Mouse (Mus musculus): ENCODE measurements around the gene Clasp2.
"Not testable (repeated sequence)": the region's sequence is repeated elsewhere in the genome, so short reads cannot be mapped to it uniquely, and the experiment has no call there.

Clasp2 gene

DNA sequence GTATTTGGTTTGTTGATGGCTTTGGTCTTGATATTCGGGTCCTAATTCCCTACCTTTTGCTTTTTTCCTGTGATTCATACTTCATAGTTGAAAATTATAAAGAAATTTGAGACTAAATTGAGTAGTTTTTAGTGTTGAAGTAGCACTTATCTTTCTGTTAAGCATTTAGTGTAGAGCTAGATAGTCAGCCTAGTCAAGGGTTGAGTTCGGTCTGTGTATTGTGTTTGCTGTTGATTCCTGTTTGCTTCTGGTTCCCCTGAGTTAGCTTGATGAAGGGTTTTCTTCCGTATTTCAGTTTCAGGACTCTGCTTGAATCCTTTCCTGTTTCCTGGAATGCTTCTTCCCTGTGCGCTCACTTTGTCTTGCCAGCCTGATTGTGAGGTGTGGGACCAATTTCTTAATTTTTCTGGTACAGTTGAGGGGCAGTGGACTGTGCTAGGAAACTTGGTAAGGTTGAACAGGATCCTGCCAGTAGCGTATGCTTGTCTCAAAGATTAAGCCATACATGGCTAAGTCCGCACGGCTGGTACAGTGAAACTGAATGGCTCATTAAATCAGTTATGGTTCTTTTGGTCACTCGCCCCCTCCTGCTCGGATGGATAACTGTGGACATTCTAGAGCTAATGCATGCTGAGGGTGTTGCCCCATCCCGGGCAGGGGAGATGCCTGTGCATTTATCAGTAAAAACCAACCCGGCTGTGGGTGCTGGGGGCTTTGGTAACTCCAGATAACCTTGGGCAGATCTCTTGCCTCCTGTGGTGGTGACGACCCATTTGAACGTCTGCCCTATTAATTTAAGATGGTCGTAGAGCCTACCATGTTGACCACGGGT is 14.8 kb downstream of the Clasp2 start:
- no peak for DNase-seq (ENCODE audit: low read depth, low spot score)

DNA sequence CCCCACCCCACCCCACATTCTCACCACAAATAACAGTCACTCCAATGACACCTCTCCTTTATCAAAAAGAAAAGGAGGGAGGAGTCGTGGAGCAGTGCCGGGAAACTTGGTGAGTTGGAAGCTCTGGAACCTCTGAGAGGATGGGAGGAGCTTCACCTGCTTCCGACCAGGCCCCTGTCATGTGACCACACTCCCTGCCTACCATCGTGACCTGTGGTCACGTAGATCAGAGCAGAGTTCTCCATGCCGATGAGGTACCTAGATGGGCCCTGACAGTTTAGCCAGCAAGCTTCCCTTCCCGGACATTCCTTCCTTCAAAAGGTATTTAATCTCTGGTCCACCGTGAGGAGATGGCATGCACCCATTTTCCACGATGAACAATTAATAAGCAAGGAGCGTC is 17.2 kb downstream of the Clasp2 start:
- peak; percentile 84 for DNase-seq (ENCODE audit: low read depth, low spot score)

DNA sequence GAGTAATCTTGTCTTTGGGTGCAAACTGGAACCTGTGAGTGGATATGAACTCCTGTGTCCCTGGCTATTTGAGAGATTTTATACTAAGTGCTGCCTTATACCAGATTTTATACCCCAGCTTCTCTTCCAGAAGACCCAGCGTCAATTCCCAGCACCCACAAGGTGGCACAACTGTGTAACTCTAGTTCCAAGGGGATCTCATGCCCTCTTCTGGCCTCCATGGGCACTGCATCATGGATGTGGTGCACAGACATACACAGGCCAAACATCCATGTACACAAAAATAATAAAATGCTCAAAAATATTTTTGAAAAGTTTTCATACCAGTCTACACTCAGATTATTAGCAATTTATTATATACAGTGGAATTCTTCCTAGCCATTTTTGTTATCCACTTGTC is 18.4 kb downstream of the Clasp2 start:
- peak; percentile 60 for DNase-seq (ENCODE audit: low read depth, low spot score)

DNA sequence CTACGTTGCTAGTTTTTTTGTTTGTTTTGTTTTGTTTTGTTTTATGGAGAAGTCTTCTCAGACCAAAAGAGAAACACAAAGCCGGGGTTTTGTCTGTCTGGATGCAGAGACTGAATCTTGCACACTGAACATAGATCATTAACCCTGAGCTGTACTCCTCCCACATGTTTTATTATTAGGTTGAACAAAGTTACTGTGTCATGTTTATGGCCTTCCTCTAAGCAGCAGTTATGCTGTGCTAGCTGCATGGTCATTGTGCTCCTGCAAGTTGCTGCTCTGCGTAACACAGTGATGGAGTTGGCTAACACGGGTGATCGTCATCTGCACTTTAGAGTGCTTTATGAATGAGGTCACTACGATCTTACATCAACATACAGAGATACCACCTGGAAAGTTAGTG is 21.1 kb downstream of the Clasp2 start:
- no peak for DNase-seq (ENCODE audit: low read depth, low spot score)

DNA sequence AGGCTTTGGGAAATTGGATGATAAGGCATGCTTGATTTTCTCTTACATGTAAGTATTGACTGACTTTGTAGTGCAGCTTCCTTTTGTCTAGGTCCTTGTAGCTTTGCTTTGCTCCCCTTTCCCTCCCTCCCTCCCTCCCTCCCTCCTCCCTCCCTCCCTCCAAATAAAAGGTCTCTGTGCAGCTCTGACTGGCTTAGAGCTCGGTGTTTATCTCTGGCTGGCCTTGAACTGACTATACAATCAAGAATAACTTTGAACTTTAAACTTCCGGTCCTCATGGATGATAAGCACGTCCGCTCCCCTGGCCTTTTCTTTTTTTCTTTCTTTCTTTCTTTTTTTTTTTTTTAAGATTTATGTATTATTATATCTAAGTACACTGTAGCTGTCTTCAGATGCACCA is 21.9 kb downstream of the Clasp2 start:
- no peak for DNase-seq (ENCODE audit: low read depth, low spot score)

DNA sequence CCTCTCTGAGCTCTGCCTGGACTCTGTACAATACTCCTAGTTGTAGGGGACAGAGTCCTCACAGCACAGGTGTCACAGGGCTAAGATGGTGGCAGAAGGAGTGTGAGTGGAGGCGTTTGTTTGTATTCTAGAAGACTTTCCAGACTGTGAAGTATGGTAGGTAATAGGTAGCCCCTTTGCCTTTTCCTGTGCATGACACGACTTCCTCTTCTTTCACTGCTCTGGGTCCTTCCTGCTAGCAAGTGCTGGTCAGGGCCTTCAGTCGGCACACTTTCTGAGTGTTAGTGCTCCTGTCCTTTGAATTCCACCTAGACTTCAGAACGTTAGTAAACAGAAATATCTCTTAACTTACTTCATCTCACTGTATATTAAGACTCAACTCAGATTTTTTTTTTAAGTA is 29.4 kb downstream of the Clasp2 start:
- no peak for DNase-seq (ENCODE audit: low read depth, low spot score)

DNA sequence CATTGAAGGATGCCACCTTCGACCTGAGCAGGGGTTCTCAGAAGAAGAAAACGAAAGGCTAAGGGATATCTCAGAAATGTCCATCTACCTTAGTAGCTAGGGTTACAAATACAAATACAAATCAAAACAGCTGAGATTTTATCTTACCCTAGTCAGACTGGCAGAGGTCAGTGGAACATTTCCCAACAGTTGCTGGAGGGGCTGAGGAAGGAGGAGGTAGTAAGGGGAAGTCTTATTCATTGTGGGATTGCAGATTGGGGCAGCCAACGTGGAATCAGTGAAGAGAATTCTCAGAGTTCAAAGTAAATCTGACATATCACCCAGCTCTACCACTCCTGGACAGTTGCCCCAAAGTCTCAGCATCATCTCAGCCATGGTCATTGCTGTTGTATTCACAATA is 39.6 kb downstream of the Clasp2 start:
- no peak for DNase-seq (ENCODE audit: low read depth, low spot score)

DNA sequence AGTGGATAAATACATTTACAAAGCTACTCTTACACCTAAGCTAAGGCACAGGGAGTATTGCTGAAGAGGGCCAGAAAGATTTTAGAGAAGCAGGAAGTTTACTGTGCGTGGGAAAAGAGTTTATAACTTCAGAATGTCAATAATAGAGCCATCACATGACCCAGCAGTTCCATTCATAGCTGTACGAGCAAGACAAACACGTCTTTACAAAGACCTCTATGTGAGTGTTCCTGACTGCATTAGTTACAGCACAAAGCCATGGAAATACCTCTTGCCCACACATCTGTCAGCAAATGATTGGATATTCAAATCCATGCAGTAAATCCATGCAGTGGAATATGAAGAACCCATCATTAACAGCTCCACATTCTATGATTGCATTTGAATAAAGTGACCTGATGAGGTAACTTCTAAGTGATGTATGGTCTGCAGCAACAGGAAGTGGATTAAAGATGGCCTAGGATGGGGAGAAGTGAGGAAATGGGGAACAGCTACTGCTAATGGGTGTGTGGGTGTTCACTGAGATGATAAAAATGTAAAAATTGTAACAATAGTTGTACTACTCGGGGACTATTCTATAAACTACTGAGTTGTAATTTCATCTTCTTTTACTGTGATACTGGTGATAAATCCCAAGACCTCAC is 41.2 kb downstream of the Clasp2 start:
- no peak for DNase-seq (ENCODE audit: low read depth, low spot score)

DNA sequence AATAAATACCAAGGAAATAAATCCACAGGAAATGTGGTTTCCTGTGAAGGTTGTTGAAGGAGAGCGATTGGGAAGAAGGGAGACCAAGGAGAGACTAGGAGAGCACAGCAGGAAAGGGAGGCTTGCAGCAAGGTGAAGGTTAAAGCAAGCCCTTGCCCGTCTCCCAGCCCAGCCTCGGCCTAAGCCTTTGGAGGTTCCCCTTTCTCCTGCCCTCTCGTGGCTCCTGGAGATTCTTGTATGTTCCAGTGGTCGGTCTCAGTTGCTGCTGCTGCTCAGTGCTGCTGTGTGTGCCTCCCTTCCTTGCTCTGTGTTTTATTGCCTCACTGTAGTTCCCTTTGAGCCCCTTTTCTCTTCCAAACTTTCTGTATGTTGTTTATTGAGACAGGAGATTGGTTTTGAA is 42.4 kb downstream of the Clasp2 start:
- no peak for DNase-seq (ENCODE audit: low read depth, low spot score)

DNA sequence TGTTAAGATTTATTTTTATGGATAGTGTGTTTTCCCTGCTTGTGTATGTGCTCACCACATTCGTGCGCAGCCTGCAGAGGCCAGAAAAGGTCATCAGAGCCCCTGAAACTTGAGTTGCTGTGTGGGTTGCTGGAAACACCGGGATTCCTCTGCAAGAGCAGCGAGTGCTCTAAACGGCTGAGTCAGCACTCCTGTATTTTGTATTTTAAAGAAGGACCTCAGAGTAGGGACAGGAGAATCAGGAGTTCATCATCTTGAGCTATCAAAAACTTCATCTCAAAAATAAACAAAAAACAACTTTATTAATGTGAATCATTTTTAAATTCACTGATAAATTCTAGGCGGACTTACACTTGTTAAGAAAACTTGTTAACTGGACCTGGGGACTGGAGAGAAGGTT is 48.0 kb downstream of the Clasp2 start:
- DNase-seq (ENCODE audit: low read depth, low spot score) = not testable (repeated sequence)

DNA sequence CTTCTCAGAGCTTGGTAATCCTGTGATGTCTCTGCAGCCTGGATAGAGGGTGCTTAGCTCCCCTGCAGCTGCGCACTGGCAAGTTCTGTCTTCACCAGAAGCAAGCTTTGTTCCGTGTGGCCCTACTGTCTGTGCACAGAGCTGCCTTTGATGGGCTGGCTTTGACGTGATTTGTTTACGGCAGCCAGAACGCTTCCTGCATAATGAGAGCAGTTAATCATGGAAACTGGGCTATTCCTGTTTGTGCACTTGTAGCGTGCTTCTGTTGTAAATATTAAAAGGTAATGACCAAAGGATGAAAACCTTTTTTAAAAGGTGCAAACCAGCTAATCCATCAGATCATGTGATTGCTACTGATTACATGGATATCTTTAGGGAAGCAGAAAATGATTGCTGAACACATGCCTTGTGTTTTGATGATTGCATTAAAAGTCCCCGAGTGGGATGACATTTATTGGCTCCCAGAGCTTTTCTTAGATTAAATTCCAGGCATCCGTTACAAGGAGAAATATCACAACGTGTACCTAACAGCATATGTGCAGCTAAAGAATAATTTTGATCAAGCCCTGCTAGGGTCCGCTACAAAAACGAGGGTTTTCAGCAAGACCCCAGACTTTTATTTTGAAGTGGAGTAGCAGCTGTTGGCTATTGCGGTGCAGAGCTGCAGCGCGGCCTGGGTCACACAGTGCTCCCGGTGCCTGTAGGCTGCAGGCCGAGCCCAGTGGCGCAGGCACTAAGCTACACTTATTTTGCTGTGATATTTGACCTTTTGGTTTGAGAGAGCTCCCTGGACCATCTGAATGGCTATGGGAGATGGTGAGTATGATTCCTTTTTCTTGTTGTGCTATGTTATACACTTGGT is 51.6 kb downstream of the Clasp2 start:
- DNase-seq (ENCODE audit: low read depth, low spot score) = peak; percentile 47

DNA sequence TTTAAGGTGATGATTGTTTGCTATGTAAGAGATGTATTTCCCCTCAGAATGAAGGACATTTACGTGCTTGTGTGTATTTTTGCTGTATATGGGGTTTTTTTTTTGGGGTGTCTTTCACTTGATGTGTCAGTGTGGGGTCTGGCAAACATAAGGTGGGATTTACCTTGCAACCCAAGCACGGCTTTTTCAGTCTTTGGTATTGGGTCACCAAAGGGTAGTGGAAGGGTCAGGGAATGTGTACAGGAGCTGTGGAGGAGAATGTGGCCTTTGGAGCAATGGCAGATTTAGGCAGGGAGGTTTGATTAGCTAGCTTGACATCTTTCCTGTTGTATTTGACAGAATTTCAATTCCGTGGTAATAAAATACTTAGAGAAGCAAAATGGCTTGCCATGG is 52.2 kb downstream of the Clasp2 start:
- no peak for DNase-seq (ENCODE audit: low read depth, low spot score)

DNA sequence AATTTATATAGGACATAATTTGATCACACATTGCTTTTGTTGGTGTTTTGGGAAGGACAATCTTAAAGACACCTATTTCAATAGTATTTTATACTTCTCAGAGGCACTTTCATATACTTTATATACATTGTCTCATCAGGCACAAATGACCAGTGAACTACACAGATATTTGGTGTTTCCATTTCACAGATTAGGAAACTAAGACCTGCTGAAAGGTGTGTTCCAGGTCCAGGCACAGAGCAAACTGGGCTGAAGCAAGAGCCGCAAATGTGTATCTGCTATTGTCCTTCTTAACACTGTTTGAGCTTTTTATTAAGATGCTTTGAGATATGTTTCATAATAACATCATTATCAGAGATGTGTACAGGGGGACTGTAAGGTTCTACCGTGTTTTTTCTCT is 52.7 kb downstream of the Clasp2 start:
- no peak for DNase-seq (ENCODE audit: low read depth, low spot score)

DNA sequence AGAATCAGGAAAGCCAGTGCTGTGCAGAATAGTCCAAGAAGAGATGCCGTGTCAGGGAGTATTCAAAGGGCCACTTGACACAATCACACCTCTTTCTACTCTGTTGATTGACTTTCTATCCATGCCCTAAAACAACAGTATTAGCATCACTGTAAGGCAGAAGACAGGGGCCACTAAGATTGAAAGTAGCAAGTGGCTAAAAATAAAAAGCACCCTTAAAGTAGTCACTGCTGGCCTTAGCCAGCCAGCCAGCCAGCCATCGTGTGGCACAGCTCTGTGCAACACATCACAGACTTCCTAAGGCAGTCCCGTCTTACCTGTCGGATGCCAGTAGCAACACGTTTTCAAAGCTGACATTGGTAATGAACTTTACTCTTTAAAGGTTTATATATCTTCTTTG is 55.9 kb downstream of the Clasp2 start:
- DNase-seq (ENCODE audit: low read depth, low spot score) = no peak

DNA sequence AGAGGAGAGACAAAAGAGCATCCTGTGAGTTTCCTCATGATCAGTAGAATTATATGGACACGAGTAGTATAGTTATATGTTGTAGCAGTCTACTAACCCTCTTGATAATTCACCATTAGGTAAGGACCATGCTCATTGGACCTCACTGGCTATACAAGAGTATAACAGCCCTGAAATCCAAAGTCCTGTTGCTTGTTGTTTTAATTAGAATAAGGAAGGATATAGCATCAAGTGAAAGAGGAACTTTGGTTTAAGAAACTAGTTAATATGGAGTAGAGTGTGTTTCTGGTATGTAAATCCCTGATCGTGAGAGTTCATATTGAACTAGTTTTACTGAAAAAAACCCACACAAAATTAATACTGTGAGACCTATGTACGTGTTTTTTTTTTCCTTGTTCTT is 59.4 kb downstream of the Clasp2 start:
- DNase-seq (ENCODE audit: low read depth, low spot score) = no peak

DNA sequence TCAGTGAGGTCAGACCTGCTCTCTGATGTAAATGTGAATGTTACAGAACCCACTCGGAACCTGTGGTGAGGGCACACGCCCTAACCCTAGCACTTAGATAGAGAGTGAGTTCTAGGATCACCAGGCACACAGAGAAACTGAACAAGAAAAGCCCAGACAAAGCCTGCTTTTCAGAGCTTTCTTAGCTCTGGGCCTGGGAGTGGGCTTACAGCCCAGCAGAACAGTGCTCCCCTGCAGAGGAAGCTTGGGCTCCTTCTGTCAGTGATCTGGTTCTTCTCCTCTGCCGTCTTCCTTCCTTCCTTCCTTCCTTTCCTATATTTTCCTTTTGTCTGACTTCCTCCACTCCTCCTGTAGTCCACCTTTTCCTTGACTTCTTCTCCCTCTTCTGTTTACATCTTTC is 61.5 kb downstream of the Clasp2 start:
- no peak for DNase-seq (ENCODE audit: low read depth, low spot score)

DNA sequence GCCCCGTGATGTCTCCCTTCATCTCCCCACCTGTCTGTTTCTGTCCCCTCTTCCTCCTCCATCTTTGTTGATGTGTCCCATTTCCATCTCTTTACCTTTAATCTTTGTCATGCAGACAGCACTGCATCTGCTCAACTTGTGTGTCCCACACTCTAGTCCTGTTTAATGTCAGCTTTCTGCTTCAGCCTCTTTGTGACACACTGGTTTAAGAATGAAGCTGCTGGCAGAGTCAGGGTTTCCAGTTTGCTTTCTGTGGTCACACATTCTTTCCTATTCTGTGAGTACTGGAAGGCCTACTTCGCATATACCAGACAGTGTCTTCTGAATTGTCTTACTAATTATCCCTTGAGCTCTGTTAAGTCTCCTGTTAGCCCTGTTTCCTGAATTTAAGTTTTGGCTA is 62.5 kb downstream of the Clasp2 start:
- DNase-seq (ENCODE audit: low read depth, low spot score) = no peak

DNA sequence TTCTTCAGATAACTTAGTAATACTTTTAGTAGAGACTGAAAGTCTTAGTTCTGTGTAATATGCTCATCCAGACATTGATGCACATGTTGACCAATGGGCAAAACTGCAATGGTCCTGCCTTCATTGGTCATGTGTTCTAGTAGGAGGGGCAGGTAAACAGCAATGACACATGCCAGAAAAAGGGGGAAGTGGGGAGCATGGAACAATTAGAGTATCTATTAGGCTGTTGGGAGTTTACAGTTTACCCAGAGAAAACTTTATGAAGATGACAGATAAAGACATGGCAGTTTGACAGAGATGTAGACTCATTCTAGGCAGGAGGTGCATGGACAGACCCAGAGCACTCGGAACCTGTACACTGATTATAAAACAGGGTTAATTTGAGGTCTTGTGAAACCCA is 64.1 kb downstream of the Clasp2 start:
- DNase-seq (ENCODE audit: low read depth, low spot score) = no peak

DNA sequence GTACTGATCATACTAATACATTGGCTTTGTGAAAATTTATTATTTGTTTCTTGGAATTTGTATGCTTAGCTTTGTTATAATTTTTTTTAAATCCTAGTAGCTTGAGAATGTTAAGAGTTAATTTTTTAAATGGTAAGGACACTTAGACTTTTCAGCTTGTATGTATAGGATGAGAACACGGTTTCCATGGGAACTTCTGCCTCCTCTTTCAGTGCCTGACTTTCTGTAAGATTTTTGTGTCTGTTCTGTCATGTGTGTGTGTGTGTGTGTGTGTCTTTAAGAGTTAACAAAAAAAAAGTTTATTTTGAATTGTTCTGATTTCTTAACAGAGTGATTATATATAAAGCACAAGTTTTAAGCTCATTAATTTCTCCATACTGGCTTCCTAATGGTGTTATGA is 70.1 kb downstream of the Clasp2 start:
- no peak for DNase-seq (ENCODE audit: low read depth, low spot score)

DNA sequence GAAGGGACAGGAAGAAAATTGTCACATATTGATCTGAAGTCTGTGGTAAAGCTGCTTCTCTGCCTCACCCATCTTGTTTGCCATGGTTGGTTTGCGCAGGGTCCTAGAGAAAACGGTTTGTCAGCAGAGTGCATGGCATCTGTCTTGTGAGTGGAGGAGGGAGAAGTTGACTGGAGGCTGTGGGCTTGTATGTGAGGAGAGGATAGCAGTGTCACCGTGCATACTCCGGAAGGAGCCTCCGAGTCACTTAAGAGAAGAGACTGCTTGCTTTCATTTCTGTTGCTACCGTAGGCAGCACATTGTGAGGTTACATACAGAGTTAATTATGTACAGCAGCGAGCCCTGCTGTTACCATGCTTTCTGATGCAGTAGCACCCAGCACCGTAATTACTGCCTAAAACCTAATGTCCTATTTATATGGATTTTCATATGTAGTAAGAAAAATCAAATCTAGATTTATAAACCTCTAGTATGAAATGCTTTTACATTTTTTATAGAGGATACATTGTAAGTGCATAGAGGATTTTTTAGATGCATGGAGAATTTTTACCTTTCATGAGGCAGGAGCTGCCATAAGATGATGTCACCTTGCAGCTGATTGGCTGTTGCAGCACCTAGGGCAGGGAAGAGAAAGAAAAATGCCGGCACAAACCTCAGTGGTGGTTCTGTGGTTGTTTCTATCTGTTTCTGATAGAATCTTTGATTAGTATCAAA is 70.8 kb downstream of the Clasp2 start:
- no peak for DNase-seq (ENCODE audit: low read depth, low spot score)

DNA sequence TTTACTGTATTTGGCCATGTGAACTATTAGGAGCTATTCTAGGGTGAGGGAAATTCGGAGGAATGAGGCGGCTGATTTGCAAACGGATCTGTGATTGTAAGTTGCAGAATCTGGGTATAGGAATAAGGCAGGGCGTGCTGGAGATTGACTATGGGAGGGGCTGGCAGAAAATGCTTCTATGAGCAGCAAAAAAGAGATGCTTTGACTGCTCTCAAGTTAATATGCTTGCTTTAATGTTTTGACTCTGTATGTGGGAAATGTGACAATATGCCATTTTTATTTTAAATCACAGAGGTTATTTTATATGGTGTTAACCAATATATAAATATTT is 71.4 kb downstream of the Clasp2 start:
- DNase-seq (ENCODE audit: low read depth, low spot score) = no peak

DNA sequence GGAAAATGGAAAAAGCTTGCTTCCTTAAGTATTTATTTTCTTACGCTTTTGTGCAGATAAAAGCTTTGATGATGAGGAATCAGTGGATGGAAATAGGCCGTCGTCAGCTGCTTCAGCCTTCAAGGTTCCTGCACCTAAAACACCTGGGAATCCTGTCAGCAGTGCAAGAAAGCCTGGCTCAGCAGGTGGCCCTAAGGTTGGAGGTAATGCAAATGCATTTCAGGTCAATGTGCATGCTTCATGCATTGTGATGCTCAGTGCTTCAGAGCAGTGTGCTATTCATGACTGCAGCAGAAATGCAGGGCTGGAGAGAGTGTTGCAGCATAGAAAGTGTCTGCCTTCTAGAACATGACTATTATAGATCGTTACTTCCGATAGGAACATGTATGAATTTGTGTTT is 71.8 kb downstream of the Clasp2 start:
- no peak for DNase-seq (ENCODE audit: low read depth, low spot score)
